Mouse (Mus musculus) MEL-GATA-1-ER (cell line): ENCODE measurements at regions not wholly inside any gene's neighbourhood (a gene's known extent, or its start where the extent isn't known, plus 50 kb on each side); places are given as distances from the start of the nearest gene placed in this dataset.

Experiments
- DNase-seq: peaks from one replicate; pipeline ENCODE4 v3.0.0-alpha.2; 2012; ENCODE audit warnings: low read depth; ENCODE audit errors: extremely low read depth

DNA sequence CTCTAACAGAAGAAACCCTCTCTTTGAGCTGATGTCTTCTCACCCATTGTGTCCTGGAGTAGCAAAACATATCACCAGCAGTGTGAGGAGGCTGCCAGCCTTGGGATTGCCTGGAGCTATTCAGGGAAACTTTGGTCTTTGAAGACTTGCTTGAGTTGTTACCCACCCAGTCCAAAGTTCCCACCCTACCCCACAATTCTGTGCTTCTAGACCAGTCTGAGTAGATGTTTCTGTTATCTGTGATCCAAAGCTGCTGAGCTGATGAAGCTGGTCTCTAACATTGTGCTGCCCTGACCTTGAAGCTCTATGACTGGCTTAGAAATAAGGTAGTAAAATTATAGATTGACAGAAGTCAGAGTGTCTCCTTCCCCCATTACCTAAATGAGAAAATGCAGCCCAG, 443.8 kb upstream of the Kdm8 start:
- DNase-seq: no peak

DNA sequence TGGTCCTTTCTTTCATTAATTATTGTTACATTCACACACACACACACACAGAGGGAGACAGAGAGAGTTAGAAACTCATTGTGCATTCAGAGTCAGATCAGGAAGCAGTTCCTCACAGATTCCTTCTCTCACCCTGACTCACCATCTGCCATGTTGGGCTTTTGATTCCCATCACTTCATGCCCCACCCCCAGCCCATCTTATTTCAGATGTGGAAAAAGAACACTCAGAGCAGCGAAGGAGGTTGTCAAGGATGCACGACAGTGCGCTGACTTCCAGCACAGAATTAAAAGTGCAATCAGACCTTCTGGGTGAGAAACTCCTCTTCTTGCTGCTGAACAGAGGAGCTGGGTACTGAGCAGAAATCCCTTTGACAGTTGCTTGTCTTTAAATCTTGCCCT, 438.8 kb upstream of the Kdm8 start:
- no peak for DNase-seq

DNA sequence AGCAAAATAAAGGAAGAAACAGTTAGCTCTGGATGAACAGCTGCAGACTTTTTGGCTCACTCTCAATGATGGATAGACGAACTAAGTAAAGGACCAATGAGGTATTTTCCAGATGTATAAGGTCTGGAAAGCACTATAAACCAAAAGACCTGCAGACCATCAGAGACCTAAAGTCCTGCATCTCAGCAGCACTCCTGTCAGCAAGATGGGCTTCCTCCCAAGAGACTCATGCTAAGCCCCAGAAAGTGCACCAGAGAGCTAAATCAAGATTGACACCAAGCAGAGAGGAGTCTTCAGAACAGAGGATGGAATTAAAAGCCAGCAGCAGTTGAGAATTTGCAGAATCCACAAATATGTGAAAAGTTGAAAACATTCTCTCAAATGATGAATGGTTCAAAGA, 425.2 kb upstream of the Kdm8 start:
- DNase-seq: no peak

- DNase-seq: no peak
Observed at GRCm38 (mm10) chr7:125024944-125025343, 419.5 kb upstream of the Kdm8 start.

DNA sequence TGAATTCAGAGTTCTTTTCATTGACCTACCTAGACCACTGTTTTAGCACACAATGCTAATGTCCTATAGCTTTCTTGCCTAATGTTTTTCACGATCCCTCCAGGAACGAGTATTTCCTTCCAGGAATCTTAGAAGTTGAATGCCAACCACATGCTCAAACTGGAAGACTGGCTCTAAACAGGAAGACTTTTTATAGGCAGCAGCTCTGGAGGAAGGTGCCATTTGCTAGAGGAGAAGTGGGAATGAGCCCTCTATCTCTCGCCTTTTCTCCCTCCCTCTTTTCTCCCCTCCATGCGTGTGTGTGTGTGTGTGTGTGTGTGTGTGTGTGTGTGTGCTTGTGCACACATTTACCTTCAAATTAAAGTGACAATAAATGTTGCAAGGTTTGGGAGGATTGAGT, 410.7 kb upstream of the Kdm8 start:
- no peak for DNase-seq

- no peak for DNase-seq
Observed at GRCm38 (mm10) chr7:125034196-125034595, 410.3 kb upstream of the Kdm8 start.

DNA sequence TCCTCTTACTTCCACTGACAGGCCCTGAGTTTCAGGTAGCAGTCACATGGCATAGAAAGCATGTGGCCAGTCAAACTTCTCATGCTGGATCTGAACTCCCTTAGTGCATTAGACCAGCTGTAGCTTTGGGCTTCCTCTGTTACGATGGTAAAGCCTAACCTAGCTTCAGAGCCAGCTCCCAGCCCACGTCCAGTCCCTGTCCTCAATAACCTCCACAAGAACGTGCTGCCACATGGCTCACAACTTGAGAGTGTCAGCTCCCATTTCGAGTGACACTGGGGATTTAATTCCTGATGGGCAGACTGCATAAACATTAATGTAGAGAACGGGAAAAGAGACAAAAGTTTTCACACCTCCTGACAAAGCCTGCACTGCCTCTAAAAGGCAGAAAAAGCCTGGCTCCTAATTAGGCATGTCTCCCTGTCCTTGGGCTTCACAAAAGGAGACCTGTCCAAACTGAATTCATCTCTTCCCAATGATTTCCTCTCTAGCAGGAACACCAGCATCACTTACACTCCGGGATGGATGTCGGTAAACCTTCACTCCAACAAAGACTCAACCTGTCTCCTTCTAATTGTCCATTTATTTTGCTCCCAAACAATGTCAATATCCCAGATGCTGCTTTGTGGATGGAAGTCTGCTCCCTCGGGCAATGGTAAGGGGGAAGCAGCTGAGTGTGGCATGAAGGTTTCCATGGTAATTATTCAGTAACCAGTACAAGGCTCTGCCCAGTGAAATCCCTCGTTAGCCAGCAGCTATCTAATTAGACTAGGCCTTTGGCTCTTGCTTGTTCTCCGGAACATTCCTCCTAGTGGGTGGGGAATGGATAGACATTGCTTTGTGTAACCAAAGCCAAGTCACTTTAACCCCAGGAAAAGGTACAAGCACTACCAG, 408.1 kb upstream of the Kdm8 start:
- no peak for DNase-seq

- DNase-seq: no peak
Observed at GRCm38 (mm10) chr7:125038840-125039239, 405.6 kb upstream of the Kdm8 start.

- no peak for DNase-seq
Observed at GRCm38 (mm10) chr7:125055951-125056625, 388.4 kb upstream of the Kdm8 start.

DNA sequence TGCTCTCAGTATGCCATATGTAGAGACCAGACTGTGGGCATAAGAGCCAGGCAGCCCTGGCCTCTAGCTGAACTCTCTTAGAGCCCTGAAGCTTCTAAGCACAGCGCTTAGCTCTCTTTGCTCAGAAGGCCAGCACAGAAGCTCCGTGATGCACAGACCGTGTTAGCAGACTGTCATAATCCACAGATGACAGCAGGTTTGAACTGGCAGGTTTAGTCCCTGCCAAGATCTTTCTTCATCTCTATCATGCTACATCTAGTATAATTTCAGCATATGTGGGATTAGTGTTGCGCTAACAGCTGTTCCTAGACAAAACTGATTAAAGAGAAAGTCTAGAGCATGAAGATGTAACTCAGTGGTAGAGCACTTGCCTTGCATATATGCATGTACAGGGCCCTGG, 342.0 kb upstream of the Kdm8 start:
- DNase-seq: no peak

DNA sequence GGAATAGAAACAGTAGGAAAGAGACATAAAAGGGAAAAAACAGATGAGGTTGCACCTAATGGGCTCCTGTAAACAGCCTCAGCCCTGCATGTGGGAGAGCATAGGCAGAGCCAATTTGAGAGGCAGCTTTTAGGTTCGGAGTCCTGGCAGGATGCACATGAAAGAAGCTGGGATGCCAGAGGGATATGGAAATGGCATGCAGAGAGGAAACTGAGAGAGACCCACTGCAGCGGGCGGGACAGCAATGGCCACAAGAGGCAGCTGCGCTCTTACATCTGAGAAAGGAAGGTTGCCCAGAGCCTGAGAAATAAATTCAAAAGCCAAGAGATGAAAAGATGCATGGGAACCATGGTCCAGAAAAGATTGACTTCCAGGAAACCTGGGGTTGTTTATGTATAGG, 340.5 kb upstream of the Kdm8 start:
- no peak for DNase-seq

GRCm38 (mm10) chr7:125112820-125113273, 331.6 kb upstream of the Kdm8 start:
- no peak for DNase-seq

DNA sequence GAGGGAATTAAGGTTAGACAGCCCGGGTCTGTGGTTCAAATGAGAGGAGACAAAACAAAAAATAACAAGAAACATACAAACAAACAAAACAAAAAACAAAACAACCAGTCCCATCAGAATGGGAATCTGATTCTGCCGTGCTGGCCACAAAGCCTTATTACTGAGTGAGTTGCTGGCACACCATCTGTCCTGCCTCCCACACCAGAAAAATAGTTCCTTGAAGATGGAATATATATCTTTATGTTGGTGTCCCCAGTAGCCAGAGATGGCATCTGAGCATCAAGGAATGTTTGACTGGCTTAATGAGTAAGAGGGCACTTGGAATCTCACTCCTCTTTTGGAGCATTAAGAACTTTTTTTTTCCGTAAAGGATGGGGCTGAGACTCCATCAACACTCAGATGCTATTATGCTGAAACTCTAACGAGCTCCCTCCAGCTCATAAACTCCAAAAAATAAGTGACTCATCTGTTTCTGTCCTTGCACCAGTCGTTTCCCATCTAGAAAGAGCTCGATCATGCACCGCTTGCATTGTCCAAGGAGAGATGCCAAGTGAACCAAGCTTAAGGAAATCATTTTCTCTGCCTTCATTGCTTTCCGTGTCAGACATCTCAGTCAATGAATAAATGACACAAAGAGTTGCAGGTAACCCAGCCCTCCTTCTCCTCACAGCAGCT, 329.0 kb upstream of the Kdm8 start:
- no peak for DNase-seq

DNA sequence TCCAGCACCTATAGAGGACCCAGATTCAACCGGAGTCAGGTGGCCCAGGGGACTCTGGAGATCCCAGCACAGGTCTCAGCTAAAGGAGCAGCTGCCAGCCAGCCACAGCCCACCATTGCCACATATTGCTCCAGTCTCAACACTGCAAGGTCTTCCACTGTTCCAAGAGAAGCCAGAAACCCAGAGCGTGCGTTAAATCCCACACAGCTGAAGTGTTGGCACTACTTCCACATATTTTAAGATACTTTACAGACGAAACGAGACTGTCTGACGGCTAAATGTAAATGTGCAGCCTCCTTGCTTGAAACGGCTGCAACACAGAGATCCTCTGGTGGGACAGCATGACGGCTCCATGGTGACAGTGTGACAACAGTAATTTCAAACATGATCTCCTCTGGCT, 327.3 kb upstream of the Kdm8 start:
- DNase-seq: no peak

- no peak for DNase-seq
Observed at GRCm38 (mm10) chr7:125129187-125129586, 315.3 kb upstream of the Kdm8 start.

DNA sequence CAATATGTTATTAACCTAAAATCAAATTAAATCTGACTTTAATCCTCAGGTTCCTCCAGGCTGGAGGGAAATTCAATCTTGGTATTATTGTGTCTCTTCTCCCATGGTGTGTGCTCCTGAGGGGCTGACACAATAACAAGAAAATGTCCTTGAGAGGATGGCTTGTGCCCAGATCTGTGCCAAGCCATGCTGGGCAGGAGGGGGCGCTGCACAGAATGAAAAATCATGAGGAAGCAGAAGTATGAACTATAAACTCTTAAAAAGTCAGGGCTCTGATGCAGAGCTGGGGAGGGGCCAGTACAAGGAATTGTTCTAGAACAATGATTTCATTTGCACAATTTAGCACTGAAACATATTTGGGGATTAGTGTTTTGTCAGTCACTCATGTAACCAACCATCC, 312.5 kb upstream of the Kdm8 start:
- no peak for DNase-seq

- no peak for DNase-seq
Observed at GRCm38 (mm10) chr7:125138607-125139006, 305.9 kb upstream of the Kdm8 start.

GRCm38 (mm10) chr7:125139196-125139595, 305.3 kb upstream of the Kdm8 start:
- DNase-seq: no peak

DNA sequence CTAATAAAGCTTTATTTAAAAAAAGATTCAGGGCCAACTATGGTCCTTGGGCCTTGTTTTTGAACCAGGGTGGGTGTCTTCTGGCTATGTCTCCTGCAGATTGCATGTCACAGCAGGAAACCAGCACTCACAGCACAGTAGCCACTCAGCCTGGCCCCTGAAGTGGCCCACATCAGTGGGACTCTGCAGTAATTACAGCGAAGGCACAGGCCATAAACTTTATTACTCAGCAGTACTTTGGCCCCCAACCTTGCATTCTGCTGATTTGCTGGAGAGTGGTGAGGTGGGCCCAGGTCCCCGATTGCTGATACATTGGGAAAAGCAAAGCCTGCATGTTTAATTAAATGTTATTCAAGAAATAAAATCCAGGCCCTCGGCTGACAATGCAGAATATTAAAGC, 303.6 kb upstream of the Kdm8 start:
- no peak for DNase-seq

- DNase-seq: no peak
Observed at GRCm38 (mm10) chr7:125141864-125142263, 302.6 kb upstream of the Kdm8 start.

DNA sequence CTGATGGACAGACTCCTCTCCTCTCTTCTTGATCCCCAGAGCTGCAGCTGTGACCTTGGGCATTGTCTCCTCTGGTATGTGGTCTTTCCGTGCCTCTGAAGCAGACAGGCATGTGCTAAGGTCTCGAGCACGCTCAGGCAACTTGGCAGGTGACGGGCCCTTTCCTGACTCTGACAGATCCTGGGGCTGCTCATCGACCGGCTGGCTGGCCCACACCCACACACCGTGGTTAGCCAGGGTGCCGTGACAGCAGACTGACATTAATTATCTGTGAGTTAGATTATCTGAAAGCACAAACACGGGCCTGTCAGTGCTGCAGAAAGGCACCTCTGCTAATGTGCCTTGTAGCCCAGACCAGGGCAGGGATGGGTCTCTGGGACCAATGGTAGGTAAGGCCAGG, 298.5 kb upstream of the Kdm8 start:
- DNase-seq: no peak

GRCm38 (mm10) chr7:125149151-125149550, 295.3 kb upstream of the Kdm8 start:
- no peak for DNase-seq
